Mouse (Mus musculus) ES-Bruce4 (cell line): ENCODE measurements at regions not wholly inside any gene's neighbourhood (a gene's known extent, or its start where the extent isn't known, plus 50 kb on each side); places are given as distances from the start of the nearest gene placed in this dataset.

Source experiments
- H3K27ac ChIP-seq: 2 replicates; pipeline ENCODE4 v1.5.1; 2012; ENCODE audit warnings: low read length, inconsistent platforms; ENCODE audit not compliant: insufficient read depth
- H3K27me3 ChIP-seq: 2 replicates; pipeline ENCODE4 v1.6.1; 2012; ENCODE audit warnings: mild to moderate bottlenecking, low read length, inconsistent platforms; ENCODE audit not compliant: control insufficient read depth, poor library complexity, insufficient read depth, severe bottlenecking
- H3K36me3 ChIP-seq: 2 replicates; pipeline ENCODE4 v1.6.1; 2012; ENCODE audit warnings: inconsistent platforms, mild to moderate bottlenecking, low read length, moderate library complexity; ENCODE audit not compliant: control insufficient read depth, poor library complexity, insufficient read depth, severe bottlenecking
- H3K4me1 ChIP-seq: one replicate; pipeline ENCODE4 v1.8.1; 2011; ENCODE audit warnings: low read length; ENCODE audit not compliant: control insufficient read depth, insufficient read depth
- H3K4me3 ChIP-seq: 2 replicates; pipeline ENCODE4 v1.5.1; 2011; ENCODE audit warnings: low read depth, mild to moderate bottlenecking, low read length
- H3K9ac ChIP-seq: 2 replicates; pipeline ENCODE4 v1.6.1; 2012; ENCODE audit warnings: low read depth, mild to moderate bottlenecking, inconsistent platforms; ENCODE audit not compliant: poor library complexity, severe bottlenecking
- H3K9me3 ChIP-seq: replicated peaks from 2 replicates; pipeline ENCODE4 v1.6.1; 2012; ENCODE audit warnings: mild to moderate bottlenecking, low read length, inconsistent platforms; ENCODE audit not compliant: control insufficient read depth, poor library complexity, insufficient read depth, severe bottlenecking
- CTCF ChIP-seq: IDR thresholded peaks from one replicate; pipeline ENCODE4 v1.8.1; 2011; ENCODE audit warnings: low read depth, low read length
- EP300 ChIP-seq: IDR thresholded peaks from 2 replicates; pipeline ENCODE4 v1.6.1; 2011; ENCODE audit warnings: low read depth, low read length; ENCODE audit not compliant: insufficient read depth
- POLR2A ChIP-seq: IDR thresholded peaks from one replicate; pipeline ENCODE4 v1.8.1; 2011; ENCODE audit warnings: low read length; ENCODE audit not compliant: insufficient read depth

DNA sequence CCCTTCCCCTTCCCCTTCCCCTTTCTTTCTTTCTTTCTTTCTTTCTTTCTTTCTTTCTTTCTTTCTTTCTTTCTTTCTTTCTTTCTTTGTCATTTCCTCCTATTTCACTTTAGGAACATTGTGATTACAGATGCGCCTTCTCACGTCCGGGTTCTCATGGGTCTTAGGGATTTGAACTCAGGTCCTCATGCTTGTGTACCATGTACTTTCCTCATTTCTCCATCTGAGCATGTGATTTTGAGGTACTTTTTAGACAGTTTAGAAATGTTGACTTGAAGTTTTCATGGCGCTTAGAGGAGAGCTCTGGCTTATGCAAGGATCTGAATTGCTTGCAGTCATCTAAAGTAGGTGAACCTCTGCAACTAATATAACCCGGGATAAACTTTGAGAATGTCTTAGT lies 70.2 kb upstream of the Cdkn2b start:
- TF ChIP-seq POLR2A (no peak), EP300 (no peak), CTCF (no peak)
- no peaks in the 10 kb centered on the region for H3K36me3 ChIP-seq
- H3K27ac ChIP-seq, result no peak overlapping the region
- no peaks in the 10 kb centered on the region for H3K9me3 ChIP-seq
- H3K4me3 ChIP-seq, result no peak overlapping the region
- H3K4me1 ChIP-seq, result no peaks in the 10 kb centered on the region
- no peaks in the 10 kb centered on the region for H3K27me3 ChIP-seq
- no peak overlapping the region for H3K9ac ChIP-seq

DNA sequence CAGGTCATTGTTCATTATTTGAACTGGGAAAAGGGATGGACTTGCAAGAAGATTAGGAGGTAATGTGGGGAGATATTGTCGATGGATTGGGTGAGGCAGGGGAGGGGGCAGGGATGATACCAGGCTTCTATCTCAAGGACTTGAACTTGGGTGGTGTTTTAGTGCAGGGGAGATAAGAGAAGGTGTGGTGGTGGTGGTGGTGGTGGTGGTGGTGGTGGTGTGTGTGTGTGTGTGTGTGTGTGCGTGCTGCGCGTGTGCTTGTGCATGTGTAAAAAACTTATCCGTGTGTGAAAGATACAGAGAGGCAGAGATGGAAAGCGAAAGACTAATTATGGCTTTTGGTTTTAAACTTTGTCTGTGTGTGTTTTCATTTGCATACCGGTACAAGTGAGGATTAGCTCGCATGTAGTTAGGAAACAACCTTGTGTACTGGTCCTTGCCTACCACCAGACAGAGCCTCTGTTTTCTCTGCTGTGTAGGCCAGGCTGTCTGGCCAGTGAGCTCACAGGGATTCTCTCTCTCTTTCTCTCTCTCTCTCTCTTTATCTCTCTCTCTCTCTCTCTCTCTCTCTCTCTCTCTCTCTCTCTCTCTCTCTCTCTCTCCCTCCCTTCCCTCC lies 69.6 kb upstream of the Cdkn2b start:
- no peak for TF ChIP-seq CTCF
- Histone ChIP-seq H3K27me3 (no peaks in the 10 kb centered on the region), H3K4me3 (no peak overlapping the region), H3K27ac (no peak overlapping the region), H3K36me3 (no peaks in the 10 kb centered on the region), H3K4me1 (no peaks in the 10 kb centered on the region), H3K9me3 (no peaks in the 10 kb centered on the region), H3K9ac (no peak overlapping the region)

DNA sequence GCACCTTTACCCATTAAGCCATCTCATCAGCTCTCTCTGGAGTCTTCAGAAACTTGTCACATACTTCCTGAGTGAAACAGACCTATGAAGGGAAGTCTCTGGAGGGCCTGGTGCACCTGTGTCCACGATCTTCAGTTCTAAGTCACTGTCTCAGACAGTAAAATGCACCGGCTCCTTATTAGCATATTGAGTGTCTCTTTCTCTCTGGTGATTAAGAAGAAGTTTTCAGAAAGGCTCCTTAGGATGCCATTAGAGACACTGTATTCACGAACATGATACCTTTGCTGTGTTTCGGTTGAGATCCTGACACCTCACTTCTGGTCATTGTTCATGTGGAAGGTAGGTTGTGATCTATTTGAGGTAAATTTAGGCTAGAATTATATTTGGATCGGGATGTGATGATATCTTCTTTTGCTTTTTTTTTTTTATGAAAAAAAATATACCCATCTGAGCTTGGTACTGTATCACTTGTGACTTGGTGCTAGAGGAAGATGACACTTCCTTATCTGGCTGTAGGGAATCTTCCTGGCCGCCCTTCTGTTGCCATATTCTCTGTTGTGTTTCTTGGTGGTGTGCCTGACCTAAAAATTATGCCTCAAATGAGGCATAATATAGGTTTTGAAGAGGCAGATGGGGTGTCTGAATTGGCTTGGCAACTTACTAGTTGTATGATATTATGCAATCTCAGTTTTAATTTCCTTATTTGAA lies 68.9 kb upstream of the Cdkn2b start:
- no peak overlapping the region for H3K4me3 ChIP-seq
- H3K4me1 ChIP-seq, result no peaks in the 10 kb centered on the region
- H3K9ac ChIP-seq, result no peak overlapping the region
- H3K36me3 ChIP-seq, result no peaks in the 10 kb centered on the region
- H3K9me3 ChIP-seq, result no peaks in the 10 kb centered on the region
- TF ChIP-seq EP300, result no peak
- TF ChIP-seq POLR2A, result no peak
- no peak for TF ChIP-seq CTCF
- H3K27me3 ChIP-seq, result no peaks in the 10 kb centered on the region
- H3K27ac ChIP-seq, result no peak overlapping the region

GRCm38 (mm10) chr4:89372631-89373030 lies 61.8 kb upstream of the Cdkn2b start:
- Histone ChIP-seq H3K9me3 (no peaks in the 10 kb centered on the region), H3K27me3 (no peaks in the 10 kb centered on the region), H3K4me1 (no peaks in the 10 kb centered on the region), H3K27ac (no peak overlapping the region), H3K9ac (no peak overlapping the region), H3K4me3 (no peak overlapping the region), H3K36me3 (no peaks in the 10 kb centered on the region)
- no peak for TF ChIP-seq EP300
- no peak for TF ChIP-seq CTCF
- TF ChIP-seq POLR2A, result no peak

DNA sequence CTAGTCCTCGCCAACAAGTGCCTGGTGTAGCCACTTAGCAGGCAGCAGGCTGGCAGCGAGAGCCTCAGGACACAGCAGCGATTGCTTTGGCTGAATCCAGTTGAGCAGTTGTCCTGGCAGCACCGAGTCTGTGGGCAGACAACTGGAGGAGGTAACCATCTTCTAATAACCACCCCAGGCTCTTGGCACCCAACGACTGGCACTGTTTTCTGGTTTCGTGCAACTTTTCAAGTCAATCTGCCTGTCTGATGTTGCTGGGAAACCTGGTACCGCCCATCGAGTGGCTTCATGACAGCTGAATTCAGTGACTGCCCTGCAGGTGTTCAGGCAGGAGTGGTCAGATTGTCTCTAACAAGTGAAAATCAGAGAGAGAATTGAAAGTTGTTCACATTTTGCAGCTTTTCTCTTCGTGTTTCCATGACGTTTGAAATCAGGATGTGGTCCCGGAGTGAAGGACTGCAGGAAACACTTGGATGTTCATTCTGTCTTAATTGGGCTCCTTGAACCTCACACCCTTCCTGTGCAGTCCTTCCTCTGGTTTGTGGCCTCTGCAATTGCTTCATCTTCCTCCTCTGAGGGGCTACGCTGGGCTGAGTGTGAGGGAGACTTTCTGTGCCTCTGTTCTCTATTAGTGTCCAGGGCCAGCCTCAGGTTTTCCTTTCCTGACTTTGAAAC lies 58.1 kb upstream of the Cdkn2b start:
- H3K4me3 ChIP-seq, result no peak overlapping the region
- H3K9me3 ChIP-seq, result no peaks in the 10 kb centered on the region
- TF ChIP-seq POLR2A (no peak), CTCF (no peak), EP300 (no peak)

DNA sequence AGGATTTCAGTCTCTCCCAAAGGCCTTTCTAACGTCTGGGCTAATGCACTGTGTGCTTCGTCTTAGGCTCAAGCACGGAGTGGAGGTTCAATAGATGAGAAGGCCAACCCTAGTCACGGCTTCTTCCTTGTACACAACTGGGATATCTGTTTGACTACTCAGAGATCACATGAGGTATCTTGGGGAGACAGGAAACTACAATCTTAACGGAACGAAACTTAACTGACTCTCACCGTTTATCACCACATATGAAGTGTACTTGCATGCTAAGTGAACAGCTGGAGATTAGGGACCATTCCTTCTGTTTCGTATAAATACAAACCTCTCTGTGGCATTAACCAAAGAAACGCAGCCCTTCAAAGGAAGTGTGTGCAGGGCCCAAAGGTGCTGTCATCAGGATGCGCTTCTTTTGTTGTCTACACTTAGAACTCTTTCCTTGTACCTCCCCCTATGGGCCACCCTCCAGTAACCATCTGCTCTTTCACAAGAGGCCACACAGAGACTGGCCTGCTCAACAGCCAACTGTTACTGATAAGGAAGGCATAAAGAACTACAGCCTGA lies 55.8 kb upstream of the Cdkn2b start:
- Histone ChIP-seq H3K9me3 (no peaks in the 10 kb centered on the region), H3K4me3 (no peak overlapping the region), H3K9ac (no peak overlapping the region), H3K4me1 (peaks cover 6% of the 10 kb centered on the region), H3K27me3 (no peaks in the 10 kb centered on the region), H3K36me3 (no peaks in the 10 kb centered on the region), H3K27ac (no peak overlapping the region)
- no peak for TF ChIP-seq EP300
- no peak for TF ChIP-seq POLR2A
- TF ChIP-seq CTCF, result no peak

More for the DNA sequence above, 58.1 kb upstream of the Cdkn2b start:
- Histone ChIP-seq H3K4me1 (peaks cover 4% of the 10 kb centered on the region), H3K27me3 (no peaks in the 10 kb centered on the region), H3K27ac (no peak overlapping the region), H3K9ac (no peak overlapping the region), H3K36me3 (no peaks in the 10 kb centered on the region)
